Mouse (Mus musculus) spleen, postnatal 4 days (tissue): ENCODE data around the gene Fabp2.
A peak's percentile ranks its signal among the peaks of the same experiment; 100 is the strongest.
"Not testable (repeated sequence)": the region's sequence is repeated elsewhere in the genome, so short reads cannot be mapped to it uniquely, and the experiment has no call there.

Source experiments
- DNase-seq, 2 experiments: peaks; one replicate each; pipeline ENCODE4 v3.0.0; 2022; ENCODE audit warnings: low spot score in 2 of 2

The Fabp2 gene

GRCm38 (mm10) chr3:122920572-122921435 is 25.9 kb downstream of the Fabp2 start:
- no peak for DNase-seq

GRCm38 (mm10) chr3:122921676-122922527 is 27.0 kb downstream of the Fabp2 start:
- DNase-seq: no peak

- no peak for DNase-seq
Observed at GRCm38 (mm10) chr3:122923147-122923546, 28.3 kb downstream of the Fabp2 start.

- DNase-seq: peak; percentile 90 to 95
Observed at GRCm38 (mm10) chr3:122924009-122924914, 29.4 kb downstream of the Fabp2 start, which contains the start of gene 1810037I17Rik. 1810037I17Rik (plus strand) TSS chr3:122924203.

- no peak for DNase-seq
Observed at GRCm38 (mm10) chr3:122929723-122930122, 34.9 kb downstream of the Fabp2 start.

GRCm38 (mm10) chr3:122932466-122932865 is 37.6 kb downstream of the Fabp2 start:
- DNase-seq: no peak

GRCm38 (mm10) chr3:122937176-122937575 is 42.3 kb downstream of the Fabp2 start:
- DNase-seq: not testable (repeated sequence)

GRCm38 (mm10) chr3:122939215-122939614 is 44.3 kb downstream of the Fabp2 start:
- no peak for DNase-seq

GRCm38 (mm10) chr3:122943387-122943890 is 48.6 kb downstream of the Fabp2 start:
- DNase-seq: no peak
